Mouse (Mus musculus) embryonic fibroblast, embryonic 13.5 days (primary cell): ENCODE results near the gene Selenov.
"Not testable (repeated sequence)": the region's sequence is repeated elsewhere in the genome, so short reads cannot be mapped to it uniquely, and the experiment has no call there.

Source experiments
- CTCF ChIP-seq: IDR thresholded peaks from 2 replicates; pipeline ENCODE4 v1.5.1; 2011; ENCODE audit warnings: mild to moderate bottlenecking, control low read depth, low read length, moderate library complexity, borderline replicate concordance; ENCODE audit not compliant: insufficient read depth
- POLR2A ChIP-seq: IDR thresholded peaks from 2 replicates; pipeline ENCODE4 v1.6.1; 2011; ENCODE audit warnings: low read depth, mild to moderate bottlenecking, control low read depth, low read length, moderate library complexity

DNA sequence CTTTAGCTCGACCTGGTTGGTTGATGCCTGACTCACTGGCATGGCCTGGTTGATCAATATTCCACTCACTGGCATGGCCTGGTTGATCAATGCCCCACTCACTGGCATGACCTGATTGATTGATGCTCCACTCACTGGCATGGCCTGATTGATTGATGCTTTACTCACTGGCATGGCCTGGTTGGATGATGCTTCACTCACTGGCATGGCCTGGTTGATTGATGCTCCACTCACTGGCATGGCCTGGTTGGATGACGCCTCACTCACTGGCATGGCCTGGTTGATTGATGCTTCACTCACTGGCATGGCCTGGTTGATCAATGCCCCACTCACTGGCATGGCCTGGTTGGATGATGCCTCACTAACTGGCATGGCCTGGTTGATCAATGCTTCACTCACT is 47.0 kb downstream of the Selenov start:
- not testable (repeated sequence) for TF ChIP-seq CTCF, POLR2A
